ENCODE assay signal across 9 mouse cellular contexts in the genomic region with DNA sequence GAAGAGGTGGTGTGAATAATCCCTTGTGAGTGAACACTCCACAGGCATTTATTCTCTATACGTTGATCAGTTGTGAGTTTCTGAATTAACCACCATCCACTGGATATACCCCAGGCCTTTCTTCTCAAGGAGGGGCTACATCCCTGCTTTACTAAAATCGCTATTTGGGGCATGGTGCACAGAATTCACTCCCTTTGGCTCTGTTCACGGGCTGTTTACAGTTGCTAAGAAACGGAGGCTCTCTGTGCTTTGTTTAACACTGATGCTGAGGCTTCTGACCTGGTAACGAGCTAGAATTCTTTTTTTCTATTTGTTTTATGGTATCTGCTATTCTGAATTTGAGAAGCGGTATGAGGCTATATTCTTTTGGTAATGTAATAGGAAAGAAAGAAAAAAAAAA. TPM values are rescaled to one million over a fixed set of nuclear protein-coding genes. Genes with fewer than 3 reads are reported as not detected.
DNase-seq lines count a peak whose midpoint lies in the region; ATAC-seq lines count a peak whose summit lies in the region.
"Had no signal": no experiment of that assay in that cellular context is flagged by ENCODE, and none has a peak within 500 bp of the region (broad histone marks: within the 10 kb centered on the region; RNA-seq: fewer than 3 reads in every experiment).

No protein-coding gene starts in this region.

- ATAC-seq in heart, embryonic 15.5 days (replicated peaks; ENCODE audit: insufficient number of reproducible peaks, insufficient read depth, low FRiP score, low read depth) = no peak
- ATAC-seq in forebrain, embryonic 12.5 days (ENCODE audit: low FRiP score) = 0 out of 2 replicates have a peak, but pooled peaks have one; percentile 18
- ATAC-seq in midbrain, embryonic 15.5 days (replicated peaks) = peak; percentile 63; the same call in 1 of the 2 replicates

- H3K4me2 ChIP-seq in heart, embryonic 15.5 days = peak overlapping the region; percentile 17; the same call in 1 of the 2 replicates
- peak overlapping the region; percentile 8; the same call in 1 of the 2 replicates for H3K4me2 ChIP-seq in forebrain, embryonic 12.5 days
- H3K4me2 ChIP-seq in midbrain, embryonic 15.5 days = peak overlapping the region; percentile 19

- H3K9me3 ChIP-seq in heart, embryonic 15.5 days (replicated peaks) = no peaks in the 10 kb centered on the region
- H3K9me3 ChIP-seq in forebrain, embryonic 12.5 days = no peaks in the 10 kb centered on the region
- H3K9me3 ChIP-seq in midbrain, embryonic 15.5 days = no peaks in the 10 kb centered on the region

- 48% methylated on average over 6 of the region's 6 CpGs for WGBS in heart, embryonic 15.5 days
- WGBS in forebrain, embryonic 12.5 days = 21% methylated on average over 6 of the region's 6 CpGs
- 23% methylated on average over 6 of the region's 6 CpGs for WGBS in midbrain, embryonic 15.5 days

- peaks cover 35% of the 10 kb centered on the region for H3K4me1 ChIP-seq in heart, embryonic 15.5 days (replicated peaks)
- H3K4me1 ChIP-seq in forebrain, embryonic 12.5 days = peaks cover 18% of the 10 kb centered on the region
- H3K4me1 ChIP-seq in midbrain, embryonic 15.5 days = peaks cover 15% of the 10 kb centered on the region

- no peak for DNase-seq in heart, postnatal 36 days
- peak; percentile 26 for DNase-seq in brain, embryonic 18.5 days (ENCODE audit: low read depth, low spot score)
- no peak for DNase-seq in right cerebral cortex, adult 18-20 months
- DNase-seq in thymus, postnatal 10 days (ENCODE audit: low spot score in 2 of 2) = no peak
- DNase-seq: kidney, adult 11 months; lung, postnatal 10 days had no signal

- no peak overlapping the region for H3K4me3 ChIP-seq in heart, embryonic 15.5 days
- no peak overlapping the region for H3K4me3 ChIP-seq in forebrain, embryonic 12.5 days (replicated peaks)
- no peak overlapping the region for H3K4me3 ChIP-seq in midbrain, embryonic 15.5 days

- H3K27ac ChIP-seq in heart, embryonic 15.5 days = peak overlapping the region; percentile 90
- H3K27ac ChIP-seq in forebrain, embryonic 12.5 days = peak overlapping the region; percentile 67; the same call in 1 of the 2 replicates
- peak overlapping the region; percentile 77 for H3K27ac ChIP-seq in midbrain, embryonic 15.5 days

- intact Hi-C loops in heart, postnatal 36 days (cut with DNase I) = loop anchor here (2.0 kb wide), 1 partner anchor 71 kb away; no protein-coding TSS in a partner anchor

- no peaks in the 10 kb centered on the region for H3K36me3 ChIP-seq in heart, embryonic 15.5 days
- H3K36me3 ChIP-seq in forebrain, embryonic 12.5 days (replicated peaks) = no peaks in the 10 kb centered on the region
- H3K36me3 ChIP-seq in midbrain, embryonic 15.5 days (replicated peaks) = no peaks in the 10 kb centered on the region

- H3K27me3 ChIP-seq in heart, embryonic 15.5 days = no peaks in the 10 kb centered on the region
- no peaks in the 10 kb centered on the region for H3K27me3 ChIP-seq in forebrain, embryonic 12.5 days
- H3K27me3 ChIP-seq in midbrain, embryonic 15.5 days (replicated peaks) = no peaks in the 10 kb centered on the region

- no peak overlapping the region for H3K9ac ChIP-seq in heart, embryonic 15.5 days
- H3K9ac ChIP-seq in forebrain, embryonic 12.5 days = no peak overlapping the region
- no peak overlapping the region for H3K9ac ChIP-seq in midbrain, embryonic 15.5 days

RNA-seq across cellular contexts. Expression of gene Enpp5, which starts 52.7 kb away (rescaled TPM):
- 16.0 and 20.5 TPM in 2 replicates for polyA plus RNA-seq in heart, embryonic 15.5 days (2015; fragmentation: Nextera tagmentation; extraction: Ambion mirVana)
- total RNA-seq in heart, postnatal 36 days (2021) = 10 to 100 TPM; 11.9 to 13.4 TPM
- 25.5 and 25.9 TPM in 2 replicates for polyA plus RNA-seq in forebrain, embryonic 12.5 days (2016; fragmentation: Nextera tagmentation; extraction: Ambion mirVana)
- polyA plus RNA-seq in midbrain, embryonic 15.5 days (2015; fragmentation: Nextera tagmentation; extraction: Ambion mirVana) = 112 and 121 TPM in 2 replicates
